Mouse (Mus musculus): ENCODE results near the gene D3Ertd254e. TPM values are rescaled to one million over a fixed set of nuclear protein-coding genes. Genes with fewer than 3 reads are reported as not detected.

D3Ertd254e gene
- polyA plus RNA-seq, 1 experiment, result 1.2 TPM

GRCm38 (mm10) chr3:36209776-36210555 is 59.1 kb downstream of the D3Ertd254e start:
- DNase-seq, result peak; percentile 6
- Histone ChIP-seq H3K4me1 (ENCODE audit: control insufficient read depth, insufficient read depth, low read length) (no peaks in the 10 kb centered on the region), H3K4me3 (replicated peaks; ENCODE audit: extremely low read depth, low read depth, low read length) (no peak overlapping the region)
- no peak for TF ChIP-seq CTCF (IDR thresholded peaks at IDR 0.05; ENCODE audit: insufficient read depth, low read length)
- TF ChIP-seq POLR2A (IDR thresholded peaks at IDR 0.05; ENCODE audit: borderline replicate concordance, extremely low read depth, low read depth, low read length), result no peak
- 45% methylated on average over 11 of the region's 11 CpGs for WGBS

GRCm38 (mm10) chr3:36210939-36211338 is 60.1 kb downstream of the D3Ertd254e start:
- TF ChIP-seq POLR2A (IDR thresholded peaks at IDR 0.05; ENCODE audit: borderline replicate concordance, extremely low read depth, low read depth, low read length), result no peak
- no peak for TF ChIP-seq CTCF (IDR thresholded peaks at IDR 0.05; ENCODE audit: insufficient read depth, low read length)
- no peak for DNase-seq
- WGBS, result 12% methylated on average over 2 of the region's 2 CpGs
- Histone ChIP-seq H3K4me1 (ENCODE audit: control insufficient read depth, insufficient read depth, low read length) (no peaks in the 10 kb centered on the region), H3K4me3 (replicated peaks; ENCODE audit: extremely low read depth, low read depth, low read length) (no peak overlapping the region)

- no peak for DNase-seq
- H3K4me1 ChIP-seq (ENCODE audit: control insufficient read depth, insufficient read depth, low read length), result no peaks in the 10 kb centered on the region
- H3K4me3 ChIP-seq (replicated peaks; ENCODE audit: extremely low read depth, low read depth, low read length), result no peak overlapping the region
- 64% methylated on average over 4 of the region's 4 CpGs for WGBS
- TF ChIP-seq CTCF (IDR thresholded peaks at IDR 0.05; ENCODE audit: insufficient read depth, low read length) (no peak), POLR2A (IDR thresholded peaks at IDR 0.05; ENCODE audit: borderline replicate concordance, extremely low read depth, low read depth, low read length) (no peak)
Observed at GRCm38 (mm10) chr3:36212758-36213157, 61.9 kb downstream of the D3Ertd254e start.

Other genes with a start within 250 kb of the D3Ertd254e start
- 2.3 and 12.3 TPM in 2 replicates for gene Dcun1d1, start 213.6 kb upstream of the D3Ertd254e start, polyA plus RNA-seq (2012; rRNA removed)
- 10.7 and 14.1 TPM in 2 replicates for gene Mccc1, start 150.3 kb upstream of the D3Ertd254e start, polyA plus RNA-seq (2012; rRNA removed)
- gene Ccdc144b, start 97.5 kb upstream of the D3Ertd254e start, polyA plus RNA-seq (2012; rRNA removed), result not detected in 2 replicates
- gene Acad9, start 85.0 kb upstream of the D3Ertd254e start, polyA plus RNA-seq (2012; rRNA removed), result 9.6 and 17.1 TPM in 2 replicates
- not detected in 2 replicates for gene Qrfpr, start 71.3 kb downstream of the D3Ertd254e start, polyA plus RNA-seq (2012; rRNA removed)